Mouse (Mus musculus): ENCODE results near the gene Flywch2. TPM values are rescaled to one million over a fixed set of nuclear protein-coding genes. Genes with fewer than 3 reads are reported as not detected.

Gene Flywch2
- total RNA-seq (2021): 10 to 100 TPM; 14.5 to 15.4 TPM

DNA sequence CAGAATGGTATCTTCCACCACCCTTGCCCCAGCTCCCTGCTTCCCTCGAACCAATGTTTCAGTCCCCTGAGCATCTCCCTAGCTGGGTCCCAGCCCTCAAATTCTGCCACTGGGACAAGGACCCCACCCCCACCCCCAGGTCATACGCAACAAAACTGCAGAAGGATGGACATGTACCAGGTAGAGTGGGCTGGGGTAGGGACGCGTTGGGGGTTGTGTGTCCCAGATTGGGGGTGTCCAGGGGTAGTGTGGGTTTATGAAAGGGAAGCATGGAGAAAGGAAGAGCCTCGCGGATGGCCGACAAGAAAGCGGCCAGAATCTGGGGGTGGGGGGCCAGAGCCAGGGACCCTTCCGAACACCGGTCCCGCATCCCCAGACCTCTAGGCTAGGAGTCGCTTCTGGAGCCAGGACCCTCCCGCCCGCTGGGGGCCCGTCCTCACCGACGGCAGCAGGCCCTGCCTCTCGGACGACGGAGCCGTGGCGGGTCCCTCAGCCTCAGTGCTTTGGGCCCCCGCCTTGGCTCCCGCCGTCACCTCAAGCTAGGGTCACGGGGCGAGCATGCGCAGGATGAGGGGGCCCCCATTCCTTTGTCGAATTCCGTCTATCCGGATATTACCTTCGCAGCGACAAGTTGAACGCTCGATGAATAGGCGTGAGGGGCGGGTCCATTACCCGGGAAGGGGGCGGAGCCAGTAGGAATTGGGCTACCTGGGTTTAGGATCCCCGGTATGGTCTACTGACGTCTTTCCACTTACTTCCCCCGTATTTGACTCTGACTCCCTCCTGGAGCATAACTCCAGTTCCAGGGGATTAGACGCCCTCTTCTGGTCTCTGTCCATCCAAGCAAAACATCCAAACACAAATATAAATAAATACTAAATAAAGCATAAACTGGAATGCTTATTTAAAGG, at the start of gene Flywch2:
Gene Flywch2 (minus strand): TSS at position 521 of the 911 bp plus-strand sequence.
- DNase-seq (ENCODE audit: low spot score in 2 of 2): peak; percentile 87 to 95
- intact Hi-C loops (cut with DNase I): loop anchor here (2.0 kb wide), 1 partner anchor 17 kb away; no protein-coding TSS in a partner anchor

DNA sequence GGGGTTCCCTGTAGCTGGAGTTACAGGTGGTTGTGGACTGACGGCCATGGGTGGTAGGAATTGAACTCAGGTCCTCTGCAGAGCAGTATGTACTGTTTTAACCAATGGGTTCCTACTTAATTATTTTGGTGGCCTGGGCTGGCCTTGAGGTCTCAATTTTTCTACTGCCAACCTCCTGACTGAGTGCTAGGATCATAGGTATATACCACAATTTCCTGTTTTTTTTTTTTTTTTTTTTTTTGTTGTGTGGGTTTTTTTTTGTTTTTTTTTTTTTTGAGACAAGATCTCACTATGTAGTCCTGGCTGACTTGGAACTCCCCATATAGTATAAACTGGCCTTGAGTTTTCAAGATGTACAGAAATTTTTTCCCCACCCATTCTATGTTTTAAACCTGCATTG, 45.3 kb upstream of the Flywch2 start:
- DNase-seq (ENCODE audit: low spot score in 2 of 2): no peak
- intact Hi-C loops (cut with DNase I): no loop called here

- peak; percentile 90 to 93 for DNase-seq (ENCODE audit: low spot score in 2 of 2)
- intact Hi-C loops (cut with DNase I): loop anchor here (2.0 kb wide), 2 partner anchors 26 to 58 kb away; partner anchors contain the start of gene Flywch1
Measured at GRCm38 (mm10) chr17:23829064-23829619, 43.3 kb upstream of the Flywch2 start, which contains the start of gene Elob. TSS of gene Elob (minus strand) at chr17:23829136.

DNA sequence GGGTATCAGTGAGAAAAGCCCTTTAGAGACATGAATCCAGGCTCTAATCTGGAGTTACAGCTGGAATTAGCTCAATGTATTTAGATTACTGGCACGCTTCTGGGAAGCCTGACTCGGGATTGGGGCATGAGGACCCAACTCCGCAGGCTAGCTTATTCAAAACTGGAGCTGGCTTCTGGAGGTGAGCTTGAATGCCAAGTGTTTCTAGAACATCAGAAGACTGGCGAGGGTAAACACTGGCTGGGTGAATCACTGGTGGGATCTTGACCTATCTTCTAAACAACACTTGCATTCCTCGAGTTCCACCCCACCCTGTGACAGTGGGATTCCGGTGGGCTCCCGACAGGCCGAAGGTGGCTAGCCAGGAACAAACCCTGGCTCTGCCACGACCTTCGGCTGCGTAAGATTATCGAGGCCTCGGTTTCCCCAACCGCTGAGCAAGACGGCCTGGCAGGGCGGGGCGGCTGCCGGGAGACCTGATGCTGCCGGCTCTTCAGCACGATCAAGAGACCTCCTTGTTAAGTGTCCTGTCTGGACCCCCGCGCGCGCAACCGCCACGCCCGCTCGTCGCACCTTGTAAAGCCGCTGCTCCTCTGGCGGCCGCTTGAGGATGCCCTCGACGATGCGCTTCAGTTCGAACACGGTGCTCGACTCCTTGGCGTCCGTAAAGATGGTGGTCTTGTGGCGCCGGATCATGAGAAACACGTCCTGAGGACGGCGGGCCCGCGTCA, 42.6 kb upstream of the Flywch2 start:
- intact Hi-C loops (cut with DNase I): loop anchor here (2.0 kb wide), 2 partner anchors 26 to 58 kb away; partner anchors contain the start of gene Flywch1
- peak; percentile 58 to 73 for DNase-seq (ENCODE audit: low spot score in 2 of 2)

- DNase-seq (ENCODE audit: low spot score in 2 of 2): no peak
- intact Hi-C loops (cut with DNase I): no loop called here
Measured at GRCm38 (mm10) chr17:23825591-23825990, 39.7 kb upstream of the Flywch2 start.

GRCm38 (mm10) chr17:23823614-23824013, 37.7 kb upstream of the Flywch2 start:
- DNase-seq (ENCODE audit: low spot score in 2 of 2): no peak
- intact Hi-C loops (cut with DNase I): no loop called here

DNA sequence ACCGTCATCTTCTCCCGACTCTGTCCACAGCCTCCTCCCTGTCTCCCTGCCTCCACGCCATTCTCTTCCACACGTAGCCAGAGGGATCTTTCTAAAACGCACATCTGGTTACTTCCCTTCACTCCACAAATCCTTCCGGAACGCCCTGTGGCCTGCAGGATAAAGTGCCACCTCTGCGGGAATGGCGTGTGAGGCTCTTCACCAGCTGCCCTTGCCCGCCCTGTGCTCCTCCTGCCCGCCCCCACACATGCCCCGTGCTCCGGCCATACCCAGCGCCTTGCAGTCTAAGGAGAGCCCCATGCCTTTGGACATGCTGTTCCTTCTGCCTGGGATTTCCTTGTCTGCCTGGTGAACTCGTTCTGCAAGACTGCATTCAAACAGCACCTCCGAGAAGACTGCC, 37.1 kb upstream of the Flywch2 start:
- intact Hi-C loops (cut with DNase I): no loop called here
- no peak for DNase-seq (ENCODE audit: low spot score in 2 of 2)

- DNase-seq (ENCODE audit: low spot score in 2 of 2): no peak
- intact Hi-C loops (cut with DNase I): no loop called here
Measured at GRCm38 (mm10) chr17:23822094-23822493, 36.2 kb upstream of the Flywch2 start.

GRCm38 (mm10) chr17:23820731-23821130, 34.9 kb upstream of the Flywch2 start:
- DNase-seq (ENCODE audit: low spot score in 2 of 2): no peak
- intact Hi-C loops (cut with DNase I): no loop called here

- no peak for DNase-seq (ENCODE audit: low spot score in 2 of 2)
- intact Hi-C loops (cut with DNase I): no loop called here
Measured at GRCm38 (mm10) chr17:23819235-23819634, 33.4 kb upstream of the Flywch2 start.

GRCm38 (mm10) chr17:23818579-23818978, 32.7 kb upstream of the Flywch2 start:
- intact Hi-C loops (cut with DNase I): no loop called here

GRCm38 (mm10) chr17:23815641-23816040, 29.8 kb upstream of the Flywch2 start:
- intact Hi-C loops (cut with DNase I): no loop called here
- DNase-seq (ENCODE audit: low spot score in 2 of 2): no peak

More at GRCm38 (mm10) chr17:23818579-23818978, 32.7 kb upstream of the Flywch2 start:
- DNase-seq (ENCODE audit: low spot score in 2 of 2): no peak

GRCm38 (mm10) chr17:23807918-23808317, 22.0 kb upstream of the Flywch2 start:
- DNase-seq (ENCODE audit: low spot score in 2 of 2): no peak
- intact Hi-C loops (cut with DNase I): no loop called here

GRCm38 (mm10) chr17:23806867-23807266, 21.0 kb upstream of the Flywch2 start:
- peak in 1 of 2 experiments; percentile 47 for DNase-seq (ENCODE audit: low spot score in 2 of 2)
- intact Hi-C loops (cut with DNase I): no loop called here

DNA sequence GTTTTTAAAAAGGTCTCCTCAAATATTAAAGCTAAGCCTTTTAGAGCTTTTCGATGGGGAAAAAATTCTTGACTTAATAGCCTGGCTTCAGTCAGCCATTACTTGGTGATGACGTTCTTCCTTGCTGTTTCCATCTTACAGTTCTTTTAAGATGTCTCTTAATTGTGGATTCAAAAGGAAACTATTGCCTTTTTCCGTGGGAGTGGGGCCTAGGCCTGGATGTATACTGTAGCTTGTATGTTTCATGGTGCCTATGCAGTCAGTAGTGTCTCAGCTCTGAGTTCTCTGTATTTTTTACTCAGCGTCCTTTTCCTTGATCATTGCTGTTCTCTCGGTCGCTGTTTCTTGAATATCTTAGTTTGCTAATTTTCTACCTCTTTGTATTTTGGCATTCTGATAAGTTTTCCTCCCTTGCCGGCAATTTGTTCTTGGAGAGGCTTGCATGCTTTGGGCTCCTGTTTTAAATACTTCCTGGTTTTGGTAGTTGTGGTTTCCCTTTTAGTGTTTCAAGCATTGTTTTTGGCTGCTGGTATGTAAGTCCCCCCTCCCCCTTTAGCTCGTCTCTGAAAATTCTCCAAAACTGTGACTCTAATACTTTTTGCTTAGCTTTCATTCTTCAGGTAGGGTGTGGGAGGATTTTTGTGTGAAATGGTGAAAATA, 18.7 kb upstream of the Flywch2 start:
- DNase-seq (ENCODE audit: low spot score in 2 of 2): no peak
- intact Hi-C loops (cut with DNase I): no loop called here

DNA sequence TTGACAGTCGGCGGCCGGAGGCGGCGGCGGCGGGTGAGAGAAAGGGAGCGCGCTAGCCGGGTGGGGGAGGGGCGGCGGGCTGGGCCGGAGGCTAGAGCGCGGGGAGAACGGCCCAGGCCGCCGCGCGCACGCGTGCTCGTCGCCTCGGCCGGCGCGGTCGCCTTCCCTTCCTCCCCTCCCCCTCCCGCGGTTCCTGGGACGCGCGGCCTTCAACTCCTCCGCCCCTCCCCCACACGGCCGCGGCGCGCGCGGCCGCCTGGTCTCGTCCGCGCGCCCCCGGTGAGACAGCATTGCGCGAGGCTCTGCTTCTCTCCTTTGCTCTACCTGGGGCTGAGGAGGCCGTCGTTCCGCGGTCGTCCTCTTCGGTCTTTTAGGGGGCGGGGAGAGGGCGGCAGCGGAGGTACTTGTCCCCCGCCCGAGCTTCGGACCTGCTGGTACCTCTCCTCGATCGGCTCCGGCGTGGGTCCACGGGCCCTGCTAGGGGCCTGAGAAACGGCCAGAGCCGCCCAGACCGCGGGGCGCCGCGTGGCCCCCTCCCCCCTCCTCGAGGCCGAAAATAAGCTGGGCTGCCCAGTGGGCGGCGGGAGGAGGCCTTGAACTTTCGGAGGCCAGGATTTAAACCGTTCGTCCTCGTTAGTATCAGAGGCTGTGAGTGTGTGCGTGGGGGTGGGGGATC, 17.6 kb upstream of the Flywch2 start:
- intact Hi-C loops (cut with DNase I): loop anchor here (2.0 kb wide), 2 partner anchors 17 to 25 kb away; partner anchors contain the start of genes Elob and Flywch2
- peak; percentile 62 to 73 for DNase-seq (ENCODE audit: low spot score in 2 of 2)

GRCm38 (mm10) chr17:23802746-23803365, 17.0 kb upstream of the Flywch2 start:
- intact Hi-C loops (cut with DNase I): loop anchor here (2.0 kb wide), 2 partner anchors 16 to 26 kb away; partner anchors contain the start of genes Elob and Flywch2
- DNase-seq (ENCODE audit: low spot score in 2 of 2): peak; percentile 98 to 100

DNA sequence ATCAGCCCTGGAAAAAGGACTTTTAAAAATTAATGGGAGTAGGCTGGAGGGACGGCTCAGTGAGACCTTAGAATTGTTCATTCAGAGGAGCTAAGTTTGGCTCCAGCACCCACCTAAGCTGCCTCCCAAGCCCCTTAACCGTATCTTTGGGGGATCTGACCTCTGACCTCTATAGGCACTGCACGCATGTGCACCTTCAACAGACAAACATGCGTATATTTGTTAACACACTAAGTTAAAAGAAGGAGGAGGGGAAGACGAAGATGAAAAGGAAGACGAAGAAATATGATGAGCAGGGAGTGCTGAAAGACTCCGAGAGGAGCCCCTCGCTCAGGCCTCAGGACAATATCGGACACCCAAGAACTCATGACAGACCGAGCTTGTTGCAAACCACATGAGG, 15.7 kb upstream of the Flywch2 start:
- no peak for DNase-seq (ENCODE audit: low spot score in 2 of 2)
- intact Hi-C loops (cut with DNase I): loop anchor here (2.0 kb wide), 2 partner anchors 15 to 27 kb away; partner anchors contain the start of genes Elob and Flywch2

Measured in left cerebral cortex, postnatal 25 days (tissue).